Mouse (Mus musculus) heart, adult 18-20 months (tissue): ENCODE results near the gene Bcorl1. TPM values are rescaled to one million over a fixed set of nuclear protein-coding genes. Genes with fewer than 3 reads are reported as not detected.
"Not testable (repeated sequence)": the region's sequence is repeated elsewhere in the genome, so short reads cannot be mapped to it uniquely, and the experiment has no call there.

Experiments
- DNase-seq, 2 experiments: peaks; one replicate each; pipeline ENCODE4 v3.0.0; 2021 to 2022; ENCODE audit warnings: mixed read lengths in 1 of 2
- total RNA-seq, 2 experiments: library from RNA; stranded (reverse); gene quantifications; 2 replicates each; pipeline ENCODE4 v1.2.3; 2021

Bcorl1 gene
- total RNA-seq, 2 experiments from 2014 or later: 5.1 to 6.4 TPM

DNA sequence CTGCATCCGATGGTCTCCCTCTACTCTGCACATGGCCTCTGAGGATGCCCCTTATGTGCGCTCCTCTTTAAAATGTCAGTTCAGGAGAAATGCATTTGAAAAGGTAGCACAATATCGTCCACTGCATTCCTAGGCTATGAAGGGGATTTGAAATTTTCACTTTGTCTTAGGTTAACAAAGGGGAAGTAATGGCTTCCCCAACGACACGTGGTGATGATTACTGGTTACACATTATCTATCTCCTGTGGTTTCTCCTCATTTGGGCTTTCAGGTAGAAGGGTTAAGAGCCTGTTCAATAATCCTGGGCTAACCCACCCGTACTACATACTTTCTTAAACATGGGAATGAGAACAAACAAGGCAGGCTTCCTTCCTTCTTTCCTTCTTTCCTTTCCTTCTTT is 48.2 kb downstream of the Bcorl1 start:
- no peak for DNase-seq

DNA sequence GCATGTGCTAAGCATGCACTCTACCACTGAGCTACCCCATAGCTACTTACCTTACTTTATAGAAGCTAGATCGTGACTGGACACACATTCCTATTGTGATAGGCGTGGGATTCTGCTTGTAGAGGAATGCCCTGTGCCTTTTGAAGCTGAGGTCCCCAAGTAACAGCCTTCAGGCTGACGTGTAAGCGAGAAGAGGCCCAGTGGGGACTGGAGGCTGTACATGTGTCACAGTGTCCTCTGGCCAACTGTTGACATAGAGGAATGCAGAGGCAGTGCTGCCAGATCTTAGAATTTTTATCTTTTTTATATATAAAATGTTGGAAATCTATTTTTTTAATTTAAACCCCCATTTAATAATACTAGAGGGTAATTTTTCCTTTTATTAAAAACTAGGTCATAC is 58.8 kb downstream of the Bcorl1 start:
- DNase-seq: no peak

GRCm38 (mm10) chrX:48405141-48405540 is 64.0 kb downstream of the Bcorl1 start:
- DNase-seq: peak in 1 of 2 experiments; percentile 29

GRCm38 (mm10) chrX:48409611-48410387 is 68.6 kb downstream of the Bcorl1 start:
- DNase-seq: peak; percentile 86 to 93

- DNase-seq: no peak
Measured at GRCm38 (mm10) chrX:48410388-48410776, 69.2 kb downstream of the Bcorl1 start.

DNA sequence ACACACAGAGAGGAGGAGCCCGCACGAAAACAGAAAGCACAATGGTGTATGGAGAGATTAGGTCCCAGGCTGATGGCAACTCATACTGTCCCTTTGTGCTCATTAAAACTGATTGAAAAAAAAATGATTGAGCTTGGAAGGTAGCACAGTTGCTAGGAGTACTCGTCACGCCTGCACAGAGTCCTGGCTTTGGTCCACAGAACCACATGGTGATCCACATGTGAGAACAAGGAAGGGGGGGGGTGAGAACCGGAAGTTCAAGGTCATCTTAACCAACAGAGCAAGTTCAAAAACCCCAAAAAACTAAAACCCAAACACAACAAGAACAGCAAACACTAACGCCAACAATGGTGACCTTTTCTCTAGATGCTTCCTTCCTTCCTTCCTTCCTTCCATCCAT is 71.5 kb downstream of the Bcorl1 start:
- no peak for DNase-seq

DNA sequence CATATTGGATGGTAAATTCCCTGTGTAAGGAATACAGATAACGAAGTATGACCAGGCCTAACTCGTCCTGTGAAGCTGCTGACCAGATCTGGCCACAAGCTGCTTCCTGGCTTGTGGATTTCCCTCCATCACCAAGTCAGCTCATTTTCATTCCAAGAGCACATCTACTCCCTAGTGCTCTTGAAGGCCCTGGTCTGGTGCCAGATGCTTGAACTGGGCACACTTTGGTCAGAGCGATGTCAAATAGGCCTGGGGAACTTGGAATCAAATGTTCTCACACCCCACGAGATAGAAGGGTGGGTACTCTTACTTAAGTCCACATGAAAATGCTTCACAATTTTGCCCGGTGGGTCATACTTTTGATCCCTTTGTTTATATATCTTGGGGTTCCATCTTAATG is 73.1 kb downstream of the Bcorl1 start:
- DNase-seq: no peak

DNA sequence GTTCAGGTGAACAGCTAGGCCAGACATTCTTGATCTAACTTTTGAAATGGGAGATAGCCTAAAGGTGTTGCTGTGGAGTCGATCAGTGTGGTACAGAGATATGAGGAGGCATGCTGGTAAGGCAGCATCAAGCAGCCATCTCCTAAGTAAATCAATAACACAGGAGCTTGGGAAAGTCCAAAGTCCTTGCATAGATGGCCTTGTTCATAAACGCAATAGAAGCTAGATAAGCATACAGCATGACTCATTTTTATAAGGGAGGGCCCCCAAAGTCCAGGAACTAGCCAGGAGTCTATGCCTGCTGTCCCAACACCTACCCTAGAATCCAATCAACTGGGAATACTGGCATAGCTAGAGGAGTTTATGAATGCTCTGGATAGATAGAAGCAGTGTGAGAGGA is 77.3 kb downstream of the Bcorl1 start:
- no peak for DNase-seq

- DNase-seq: peak; percentile 67 to 85
Measured at GRCm38 (mm10) chrX:48422986-48423385, 81.8 kb downstream of the Bcorl1 start.

GRCm38 (mm10) chrX:48423671-48424070 is 82.5 kb downstream of the Bcorl1 start:
- DNase-seq: peak; percentile 30 to 35

GRCm38 (mm10) chrX:48424583-48424982 is 83.4 kb downstream of the Bcorl1 start:
- DNase-seq: peak; percentile 44 to 73

DNA sequence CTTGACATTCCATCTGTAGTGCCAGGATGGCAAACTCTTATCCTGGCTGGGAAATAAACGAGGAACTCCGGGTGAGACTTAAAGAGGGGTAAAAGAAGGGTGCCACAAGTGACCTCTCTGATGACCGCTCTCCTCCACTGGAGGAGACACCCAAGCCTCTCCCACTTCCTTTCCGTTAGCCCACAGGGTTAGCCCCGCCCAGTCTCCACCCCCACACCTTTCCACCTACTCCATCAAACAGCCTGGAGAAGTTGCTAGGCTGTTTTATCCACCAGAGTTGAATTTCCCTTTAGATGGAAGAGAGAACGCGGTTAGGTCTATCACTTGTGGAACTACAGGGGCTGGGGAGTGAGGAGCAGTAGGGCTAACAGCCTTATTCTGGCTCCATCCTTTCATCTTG is 84.1 kb downstream of the Bcorl1 start:
- DNase-seq: peak in 1 of 2 experiments; percentile 40

DNA sequence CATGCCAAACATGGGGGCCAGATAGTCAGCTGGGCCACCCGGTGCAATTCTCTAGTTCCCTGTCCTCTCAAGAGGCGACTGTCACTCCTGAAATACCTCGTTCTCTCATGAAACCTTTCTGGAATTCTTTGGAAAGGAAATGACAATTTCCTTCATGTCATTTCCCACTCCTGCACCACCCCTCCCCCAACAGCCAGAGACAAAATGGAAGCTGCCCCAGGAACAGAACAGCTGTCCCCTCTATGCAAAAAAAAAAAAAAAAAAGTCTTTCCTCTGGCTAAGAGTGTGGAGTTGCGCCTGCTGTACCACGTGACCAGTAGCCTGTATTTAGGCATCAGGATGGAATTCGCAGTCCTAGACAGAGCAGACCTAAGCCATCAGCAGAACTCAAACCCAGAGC is 87.1 kb downstream of the Bcorl1 start:
- DNase-seq: peak; percentile 49 to 63

DNA sequence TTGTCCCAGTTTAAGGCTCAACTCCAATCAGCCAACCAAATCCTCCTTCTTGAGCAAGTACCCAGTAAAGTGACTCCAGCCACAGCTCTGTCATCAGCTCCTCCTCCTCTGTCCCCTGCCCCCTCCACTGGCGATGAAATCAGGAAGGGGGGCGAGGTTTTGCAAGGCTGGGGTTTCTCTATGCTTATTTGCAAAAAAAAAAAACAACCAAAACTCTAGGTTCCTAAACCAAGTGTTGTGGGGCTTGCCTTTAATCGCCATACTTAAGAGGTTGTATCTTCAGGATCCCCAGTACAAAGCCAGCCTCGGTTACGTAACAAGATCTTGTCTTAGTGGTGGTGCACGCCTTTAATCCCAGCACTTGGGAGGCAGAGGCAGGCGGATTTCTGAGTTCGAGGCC is 87.5 kb downstream of the Bcorl1 start:
- no peak for DNase-seq

DNA sequence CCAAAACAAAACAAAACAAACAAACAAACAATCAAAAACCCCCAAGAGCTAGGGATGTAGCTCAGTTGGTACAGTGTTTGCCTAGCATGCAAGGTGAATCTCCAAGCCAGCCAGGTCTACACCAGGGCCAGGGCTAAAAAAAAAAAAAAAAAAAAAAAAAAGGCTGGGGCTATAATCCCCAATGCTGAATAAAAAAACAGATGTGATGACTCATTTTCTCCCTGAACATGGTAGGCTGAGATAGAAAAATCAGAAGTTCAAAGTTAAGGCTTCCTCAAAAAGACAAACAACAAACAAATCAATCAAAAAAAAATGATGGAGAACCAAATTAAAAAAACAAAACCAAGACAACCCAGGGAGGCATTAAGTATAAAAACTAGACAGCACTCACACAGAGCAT is 87.9 kb downstream of the Bcorl1 start:
- DNase-seq: no peak

- DNase-seq: peak; percentile 27 to 38
Measured at GRCm38 (mm10) chrX:48429538-48429937, 88.4 kb downstream of the Bcorl1 start.

DNA sequence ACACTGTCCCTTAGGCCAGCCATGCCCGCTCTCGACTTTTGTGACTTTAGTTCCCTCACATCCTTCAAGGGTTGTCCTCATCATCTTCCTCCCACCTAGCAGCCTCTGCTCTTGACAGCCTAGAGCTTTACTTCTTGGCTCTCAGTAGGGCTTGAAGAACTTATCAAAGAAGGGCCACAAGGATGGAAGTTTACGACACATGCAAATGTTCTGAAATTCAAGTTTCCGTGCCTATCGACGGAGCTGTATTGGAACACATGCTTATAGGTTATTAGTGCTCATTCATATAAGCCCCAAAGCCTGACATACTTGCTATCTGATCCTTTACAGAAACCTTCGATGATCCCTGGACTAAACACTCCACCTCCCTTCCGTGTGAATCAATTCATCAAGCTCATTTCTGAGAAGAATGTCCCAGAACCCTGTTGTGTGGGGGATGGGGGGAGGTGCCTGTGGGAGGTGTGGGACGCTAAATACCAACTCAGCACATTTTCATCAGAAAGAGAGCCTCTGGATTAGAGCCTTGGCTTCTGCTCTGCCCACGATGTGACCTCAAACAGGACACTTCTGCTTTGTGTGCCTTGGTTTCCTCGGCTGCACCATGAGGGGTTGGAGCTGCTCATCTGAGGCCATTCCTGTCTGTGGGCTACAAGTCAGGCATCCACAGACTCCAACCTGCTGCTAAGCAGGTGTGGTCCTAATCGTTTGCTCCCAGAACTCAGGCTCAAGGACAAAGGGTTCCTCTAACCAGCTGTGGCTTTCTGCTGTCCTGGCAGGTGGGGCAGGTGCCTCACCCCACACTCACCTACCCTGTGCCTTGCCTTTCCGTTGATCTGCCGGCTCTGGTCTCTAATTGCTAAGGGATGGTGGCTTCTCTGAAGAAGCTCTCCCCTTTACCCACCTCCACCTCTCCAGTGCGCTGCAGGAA is 91.7 kb downstream of the Bcorl1 start:
- no peak for DNase-seq

- peak in 1 of 2 experiments; percentile 59 for DNase-seq
Measured at GRCm38 (mm10) chrX:48433527-48433899, 92.4 kb downstream of the Bcorl1 start.

DNA sequence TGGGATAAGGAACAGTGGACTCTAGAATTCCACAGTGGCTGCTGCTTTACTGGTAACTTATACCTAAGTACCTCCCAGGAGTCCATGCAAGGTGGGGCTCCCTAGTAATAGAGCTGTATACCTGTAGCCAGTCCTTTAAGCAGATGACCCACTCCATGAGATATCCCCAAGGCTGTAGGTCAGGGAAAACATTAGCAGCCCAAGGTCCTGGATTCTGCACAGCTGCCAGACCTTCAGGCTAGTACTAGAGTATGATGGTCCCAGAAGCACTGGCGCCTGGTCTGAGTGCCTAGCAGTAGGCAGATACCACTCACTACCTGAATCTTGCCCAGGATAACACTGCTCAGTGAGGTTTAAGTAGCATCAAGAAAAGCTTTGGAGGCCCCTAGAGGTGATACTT is 93.1 kb downstream of the Bcorl1 start:
- DNase-seq: no peak

DNA sequence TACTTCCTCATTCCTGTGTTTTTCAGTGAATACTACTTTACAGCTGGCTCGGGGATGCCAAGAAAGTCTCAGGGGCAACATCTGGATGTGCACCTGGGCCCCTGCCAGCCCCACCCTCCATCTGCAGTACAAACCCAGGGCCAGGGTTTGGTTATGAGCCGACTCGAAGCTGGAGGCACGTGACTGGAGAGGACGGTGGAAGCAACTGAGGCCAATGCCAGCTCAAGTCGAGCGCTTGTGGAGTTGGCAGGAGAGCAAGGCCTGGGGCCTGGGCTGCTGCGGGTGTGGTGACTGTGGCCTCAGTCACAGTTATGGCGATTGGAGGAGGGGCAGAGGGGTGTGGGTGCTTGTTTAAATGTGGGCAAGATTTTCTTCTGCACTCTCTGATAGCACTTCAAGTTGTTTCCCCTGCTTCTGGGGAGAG is 94.3 kb downstream of the Bcorl1 start:
- DNase-seq: peak in 1 of 2 experiments; percentile 36

- not testable (repeated sequence) for DNase-seq
Measured at GRCm38 (mm10) chrX:48436082-48436481, 94.9 kb downstream of the Bcorl1 start.

DNA sequence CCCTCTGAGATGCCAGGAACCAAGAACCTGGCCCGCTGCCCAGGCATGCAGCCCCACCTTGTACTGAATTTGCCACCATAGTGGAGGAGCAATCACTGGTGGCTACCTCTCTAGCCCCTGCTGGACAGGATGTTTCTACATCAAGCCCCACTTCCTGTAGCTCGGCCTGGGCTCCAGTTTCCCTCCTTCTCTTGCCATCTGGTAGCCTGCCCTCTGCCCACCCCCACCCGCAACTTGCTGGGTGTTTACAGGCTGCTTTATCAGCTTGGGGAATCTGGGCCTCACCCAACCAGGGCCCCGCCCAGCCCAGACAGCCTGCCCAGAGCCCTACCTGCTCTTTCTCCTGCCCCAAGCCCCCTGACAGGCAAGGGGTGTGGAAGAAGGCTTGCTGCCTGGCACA is 97.9 kb downstream of the Bcorl1 start:
- DNase-seq: no peak

- DNase-seq: no peak
Measured at GRCm38 (mm10) chrX:48441548-48441947, 100.4 kb downstream of the Bcorl1 start.
